Mouse (Mus musculus) spleen, embryonic (tissue): ENCODE data around the gene Srebf2.

Experiments
- CTCF ChIA-PET: fragments of 350-600 bp; sonication (Branson Sonifier 250); formaldehyde crosslinking; loops from one replicate; lab custom pipeline; 2022; lab: Charles Lee

Srebf2 gene

GRCm38 (mm10) chr15:82204680-82205371 lies 57.8 kb downstream of the Srebf2 start:
- CTCF ChIA-PET: no interaction called here

- CTCF ChIA-PET: no interaction called here
These were observed 59.6 kb downstream of the Srebf2 start for GRCm38 (mm10) chr15:82206365-82207104.

DNA sequence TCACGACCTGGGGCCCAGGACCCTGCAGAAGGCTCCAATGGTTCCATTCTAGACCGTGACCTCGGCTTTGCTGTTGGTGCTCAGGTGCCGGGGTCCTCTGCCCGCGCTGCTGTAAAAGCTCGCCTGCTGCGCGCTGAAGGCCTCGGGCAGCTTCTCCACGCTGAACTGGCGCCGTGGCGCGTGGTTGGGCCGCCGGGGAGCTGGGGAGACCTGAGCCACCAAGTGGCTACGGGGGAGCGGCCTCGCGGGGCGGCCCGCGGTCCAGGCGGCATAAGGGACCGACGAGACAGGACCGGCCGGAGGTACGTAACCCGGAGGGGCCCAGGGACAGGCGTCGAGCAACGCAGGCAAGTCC lies 60.1 kb downstream of the Srebf2 start:
- CTCF ChIA-PET: no interaction called here

GRCm38 (mm10) chr15:82207504-82208219 lies 60.7 kb downstream of the Srebf2 start:
- CTCF ChIA-PET: no interaction called here

- CTCF ChIA-PET: no interaction called here
These were observed 61.3 kb downstream of the Srebf2 start for GRCm38 (mm10) chr15:82208307-82208706.

DNA sequence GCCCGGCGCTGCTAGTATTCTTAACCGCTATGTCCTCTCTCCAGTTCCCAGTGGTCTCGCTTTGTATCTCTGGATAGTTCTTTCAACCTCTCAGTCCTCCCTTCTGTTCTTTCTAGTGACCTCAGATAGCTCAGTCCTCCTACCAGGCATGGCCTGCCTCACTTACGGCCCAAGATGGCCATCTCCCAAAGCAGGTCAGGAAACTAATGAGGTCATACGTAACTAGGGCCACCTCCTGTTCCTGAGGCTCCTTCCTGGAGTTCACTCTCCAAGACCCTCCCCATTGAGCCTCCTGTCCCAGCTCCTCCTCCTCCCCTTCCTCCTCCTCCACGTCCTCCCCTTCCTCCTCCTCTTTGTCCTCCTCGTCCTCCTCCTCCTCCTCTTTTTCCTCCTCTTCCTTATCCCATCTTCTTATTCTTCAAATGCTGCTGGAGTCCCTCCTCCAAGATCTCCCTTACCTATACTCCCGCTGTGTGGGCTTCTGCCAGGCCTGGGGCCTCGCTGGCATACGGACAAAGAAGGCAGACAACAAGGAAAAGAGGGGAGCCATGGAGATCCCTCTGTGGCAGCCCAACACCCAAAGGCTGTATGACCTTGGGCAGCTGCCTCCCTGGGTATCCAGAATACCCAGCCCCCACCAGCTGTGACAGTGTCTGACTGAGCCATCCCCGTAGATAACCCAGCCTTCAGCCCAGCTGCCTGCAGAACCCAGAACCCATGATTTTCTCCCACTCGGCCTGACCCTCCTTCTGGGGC lies 62.5 kb downstream of the Srebf2 start:
- CTCF ChIA-PET: interaction anchor here (1.1 kb wide), 1 partner anchor 11 kb away, joined by 3 read pairs; no protein-coding TSS in a partner anchor

- CTCF ChIA-PET: interaction anchor here (0.6 to 1.1 kb wide), 3 partner anchors 9 to 410 kb away, joined by 3 to 10 read pairs (median 3); no protein-coding TSS in a partner anchor
These were observed 63.8 kb downstream of the Srebf2 start for GRCm38 (mm10) chr15:82210801-82211200.

GRCm38 (mm10) chr15:82211281-82211680 lies 64.3 kb downstream of the Srebf2 start:
- CTCF ChIA-PET: interaction anchor here (0.6 kb wide), 1 partner anchor 16 kb away, joined by 10 read pairs; no protein-coding TSS in a partner anchor

DNA sequence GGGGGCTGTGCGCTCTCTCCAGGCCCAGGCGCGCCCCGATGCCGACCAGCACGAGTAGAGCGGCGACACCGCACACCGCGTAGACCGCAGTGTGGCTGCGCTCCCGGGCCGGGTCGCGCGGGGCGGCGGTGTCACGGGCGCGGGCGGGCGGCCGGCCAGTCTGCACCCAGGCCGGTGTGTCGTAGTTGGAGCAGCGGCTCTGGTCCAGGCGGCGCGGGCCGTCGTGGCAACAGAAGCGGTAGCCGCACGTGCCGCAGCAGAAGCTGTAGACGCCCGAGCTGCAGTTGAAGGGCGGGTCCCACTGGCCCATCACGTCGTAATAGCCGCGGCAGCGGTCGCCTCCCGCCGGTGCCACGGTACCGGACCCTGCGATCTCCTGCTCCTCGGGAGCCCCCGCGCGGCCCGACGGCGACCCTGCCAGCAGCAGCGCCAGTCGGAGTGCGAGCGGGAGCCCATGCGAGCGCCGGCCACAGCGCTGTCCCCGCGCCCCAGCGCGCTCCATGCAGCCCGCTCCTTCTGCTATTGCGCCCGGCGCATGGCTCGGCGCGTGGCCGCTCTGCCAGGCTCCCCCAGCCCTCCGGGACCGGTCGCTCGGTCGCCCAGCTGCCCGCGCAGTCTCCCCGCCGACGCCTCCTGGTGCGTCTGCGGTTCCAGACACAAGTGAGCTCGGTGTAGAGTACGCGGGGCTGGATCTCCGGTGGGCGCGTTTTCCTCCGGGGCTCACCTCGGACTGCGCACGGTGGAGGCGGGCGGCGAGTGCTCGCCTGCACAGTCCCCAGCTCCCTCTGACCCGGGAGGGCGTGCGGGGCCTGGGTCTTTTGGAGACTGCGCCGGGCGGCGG lies 65.2 kb downstream of the Srebf2 start:
- CTCF ChIA-PET: interaction anchor here (0.7 kb wide), 4 partner anchors 23 to 47 kb away, joined by 3 to 8 read pairs (median 6); no protein-coding TSS in a partner anchor

- CTCF ChIA-PET: interaction anchor here (0.7 kb wide), 4 partner anchors 23 to 48 kb away, joined by 3 to 8 read pairs (median 6); no protein-coding TSS in a partner anchor
These were observed 65.7 kb downstream of the Srebf2 start, which contains the start of gene Shisa8 for GRCm38 (mm10) chr15:82212752-82213063. Shisa8 (minus strand) TSS chr15:82212815.

- CTCF ChIA-PET: interaction anchor here (0.7 kb wide), 1 partner anchor 48 kb away, joined by 8 read pairs; no protein-coding TSS in a partner anchor
These were observed 66.2 kb downstream of the Srebf2 start for GRCm38 (mm10) chr15:82213222-82213621.

DNA sequence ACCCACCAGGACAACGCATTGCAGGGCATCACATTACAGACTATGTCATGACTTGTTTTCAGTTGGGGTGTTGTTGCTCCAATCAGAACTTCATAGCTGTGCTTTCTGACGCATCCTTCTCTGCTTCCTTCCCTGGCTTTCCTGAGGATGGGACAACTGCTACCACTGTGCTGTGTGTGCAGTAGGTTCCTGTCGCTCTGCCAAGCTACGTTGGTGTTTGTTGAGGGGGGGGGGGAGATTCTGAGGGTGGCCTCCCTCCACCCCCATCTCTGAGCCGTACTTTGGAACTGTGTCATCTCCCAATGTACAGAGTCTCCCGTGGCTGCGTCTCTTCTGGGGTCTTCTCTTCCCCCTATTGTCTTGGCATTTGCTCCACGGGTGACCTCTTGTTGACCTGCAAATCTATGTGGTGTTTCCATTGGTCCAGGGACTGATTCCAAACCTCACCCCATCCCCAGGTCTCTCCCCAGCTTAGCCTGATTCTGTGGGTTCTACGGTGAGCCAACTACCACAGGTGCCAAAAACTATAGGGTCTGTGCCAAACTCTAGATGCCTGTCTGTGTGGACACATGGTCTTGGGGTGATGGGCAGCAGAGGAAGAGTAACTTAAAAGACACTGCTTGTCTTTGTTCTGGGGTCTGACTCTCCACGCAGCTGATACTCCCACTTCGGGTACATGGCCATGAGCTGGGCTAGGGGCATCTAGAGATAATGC lies 68.5 kb downstream of the Srebf2 start:
- CTCF ChIA-PET: interaction anchor here (0.5 kb wide), 1 partner anchor 485 kb away, joined by 3 read pairs; no protein-coding TSS in a partner anchor

DNA sequence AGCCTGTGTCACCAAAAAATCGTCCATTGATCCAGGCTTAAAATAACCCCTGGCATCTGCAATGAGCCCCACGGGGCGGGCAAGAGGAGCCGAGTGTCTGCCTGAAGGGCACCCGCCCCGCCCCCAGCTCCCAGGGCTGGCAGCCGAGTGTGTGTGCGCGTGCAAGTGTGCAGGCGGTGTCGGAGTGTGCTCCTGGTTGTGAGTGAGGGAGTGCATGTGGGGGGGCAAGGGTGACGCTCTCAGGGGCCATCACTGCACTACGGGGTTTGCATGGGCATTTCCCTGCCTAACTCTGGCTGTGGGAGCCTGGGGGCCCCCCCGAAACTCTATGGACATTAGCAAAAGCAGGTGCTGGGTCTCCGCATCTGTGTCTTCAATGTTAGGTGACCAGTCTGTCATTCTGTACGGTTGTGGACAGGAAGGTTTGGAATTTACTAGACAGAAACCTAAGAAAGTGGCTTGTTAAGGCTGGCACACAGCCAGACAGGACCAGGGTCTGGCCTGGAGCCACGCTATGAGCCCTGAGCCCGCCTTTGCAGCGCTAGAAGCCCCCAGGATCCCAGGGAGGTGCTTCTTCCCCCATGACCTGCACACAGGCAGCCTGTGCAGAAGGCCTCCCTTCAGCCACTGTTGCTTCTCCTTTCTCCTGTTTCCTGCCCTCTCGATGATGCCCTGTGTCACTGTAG lies 69.3 kb downstream of the Srebf2 start:
- CTCF ChIA-PET: interaction anchor here (0.6 kb wide), 1 partner anchor 22 kb away, joined by 3 read pairs; no protein-coding TSS in a partner anchor

DNA sequence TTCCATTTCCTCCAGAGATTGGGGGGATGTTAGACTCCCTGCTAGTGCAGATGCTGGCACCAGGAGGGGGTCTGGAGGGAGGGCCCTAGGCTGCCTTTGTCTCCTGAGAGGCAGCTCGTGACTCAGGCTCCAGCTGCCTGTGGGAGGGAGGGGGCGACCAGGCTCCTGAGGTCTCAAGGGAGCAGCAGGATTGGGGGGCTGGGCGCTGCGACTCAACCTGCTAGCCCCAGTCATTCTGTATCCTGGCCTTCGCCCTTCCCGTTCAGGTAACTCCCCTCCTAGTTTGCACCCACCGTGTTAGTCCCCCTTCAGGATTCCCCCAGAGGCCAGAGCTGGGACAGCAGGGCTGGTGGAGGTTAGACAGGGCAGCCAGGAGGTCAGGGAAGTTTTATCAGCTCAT lies 70.1 kb downstream of the Srebf2 start:
- CTCF ChIA-PET: no interaction called here

DNA sequence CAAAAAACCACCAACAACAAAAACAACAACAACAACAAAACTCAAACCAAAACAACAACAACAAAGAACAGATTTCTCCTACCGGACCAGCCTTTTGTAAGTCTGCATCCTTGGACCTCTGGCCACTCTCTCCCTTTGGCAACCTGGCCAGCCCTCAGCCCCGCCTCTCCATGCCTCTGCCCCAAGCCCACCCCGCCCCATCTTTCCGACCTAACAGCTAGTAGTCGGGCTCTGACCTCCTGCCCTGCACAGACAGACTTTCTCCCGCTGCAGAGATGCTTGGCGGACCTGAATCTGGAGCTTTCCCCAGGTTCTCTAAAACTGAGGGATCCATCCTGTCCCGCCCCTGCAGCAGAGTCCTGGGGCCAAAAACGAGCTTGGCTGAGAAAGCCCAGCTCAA lies 71.0 kb downstream of the Srebf2 start:
- CTCF ChIA-PET: interaction anchor here (1.4 kb wide), 1 partner anchor 14 kb away, joined by 3 read pairs; no protein-coding TSS in a partner anchor

GRCm38 (mm10) chr15:82218778-82219666 lies 72.0 kb downstream of the Srebf2 start:
- CTCF ChIA-PET: interaction anchor here (1.0 to 1.4 kb wide), 3 partner anchors 13 to 18 kb away, joined by 3 read pairs; no protein-coding TSS in a partner anchor

- CTCF ChIA-PET: interaction anchor here (0.7 to 1.3 kb wide), 4 partner anchors 10 to 73 kb away, joined by 3 to 5 read pairs (median 3); no protein-coding TSS in a partner anchor
These were observed 73.2 kb downstream of the Srebf2 start for GRCm38 (mm10) chr15:82220003-82220675.
